Mouse (Mus musculus) C2C12 (cell line): ENCODE measurements at regions not wholly inside any gene's neighbourhood (a gene's known extent, or its start where the extent isn't known, plus 50 kb on each side); places are given as distances from the start of the nearest gene placed in this dataset.

Source experiments
- CTCF ChIP-seq: IDR thresholded peaks from one replicate; pipeline ENCODE4 v1.5.1; 2011; ENCODE audit not compliant: control insufficient read depth, insufficient read depth, insufficient read length
- FOSL1 ChIP-seq: IDR thresholded peaks from one replicate; pipeline ENCODE4 v1.8.0; 2011; ENCODE audit warnings: mild to moderate bottlenecking, low read length; ENCODE audit not compliant: poor library complexity, insufficient read depth, severe bottlenecking
- MAX ChIP-seq: IDR thresholded peaks from one replicate; pipeline ENCODE4 v1.6.1; 2011; ENCODE audit warnings: mild to moderate bottlenecking, control low read depth
- MYOG ChIP-seq: IDR thresholded peaks from one replicate; pipeline ENCODE4 v1.6.1; 2011; ENCODE audit not compliant: control insufficient read depth, insufficient read length; ENCODE audit errors: extremely low read depth
- USF1 ChIP-seq: IDR thresholded peaks from one replicate; pipeline ENCODE4 v1.6.1; 2011; ENCODE audit warnings: low read depth, mild to moderate bottlenecking, control low read depth, moderate library complexity

- TF ChIP-seq CTCF = no peak
- TF ChIP-seq MYOG = no peak
- no peak for TF ChIP-seq MAX
- TF ChIP-seq FOSL1 = no peak
- no peak for TF ChIP-seq USF1
These were observed 95.5 kb downstream of the Foxa2 start for GRCm38 (mm10) chr2:147951233-147951632.
